Mouse (Mus musculus): ENCODE measurements at regions not wholly inside any gene's neighbourhood (a gene's known extent, or its start where the extent isn't known, plus 50 kb on each side); places are given as distances from the start of the nearest gene placed in this dataset.

DNA sequence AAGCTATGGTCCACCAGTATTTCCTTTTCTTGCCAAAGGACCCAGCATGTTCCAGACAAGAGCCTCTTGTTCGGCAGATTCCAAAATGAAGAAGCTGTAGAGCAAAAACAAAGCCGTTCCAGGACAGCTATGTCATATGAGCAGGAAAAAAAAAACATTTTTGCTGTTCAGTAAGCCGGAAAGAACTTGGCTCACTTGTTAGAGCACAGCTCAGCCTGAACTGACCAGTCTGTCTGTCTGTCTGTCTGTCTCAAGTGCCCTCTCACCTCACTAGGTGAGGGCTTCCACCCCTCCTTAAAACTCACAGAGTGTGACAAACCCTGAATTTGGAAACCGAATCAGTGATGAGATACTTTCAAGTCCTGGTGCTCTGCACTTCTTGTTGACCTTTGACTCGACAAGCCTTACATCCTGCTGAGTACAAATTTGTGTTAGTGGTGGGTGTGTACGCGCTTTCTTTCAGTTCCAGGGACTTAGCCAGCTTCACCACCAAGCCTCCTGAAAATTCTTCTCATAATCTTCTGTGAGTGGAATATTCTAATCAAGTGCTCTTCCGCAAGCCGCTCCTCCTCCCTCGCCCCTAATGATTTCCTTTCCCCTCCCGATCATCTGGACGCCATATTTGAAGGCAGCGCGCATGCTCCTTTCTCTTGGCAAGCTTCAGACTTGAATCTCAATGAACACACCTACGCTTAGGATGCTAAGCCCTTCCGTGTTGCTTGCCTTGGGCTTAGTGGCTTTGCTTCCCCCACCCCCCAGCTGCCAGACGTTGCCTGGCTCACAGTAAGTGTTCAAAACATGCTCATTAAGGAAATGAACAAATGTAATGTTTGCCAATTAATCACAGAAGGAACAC lies 560.9 kb downstream of the Tox3 start:
- Histone ChIP-seq H3K27ac (replicated peaks) (no peak overlapping the region), H3K36me3 (no peaks in the 10 kb centered on the region), H3K4me3 (0 out of 2 replicates have a peak overlapping the region, but pooled peaks have one; percentile 4), H3K9me3 (no peaks in the 10 kb centered on the region), H3K4me1 (peaks cover 21% of the 10 kb centered on the region), H3K9ac (replicated peaks) (no peak overlapping the region), H3K4me2 (replicated peaks) (peak overlapping the region; percentile 28), H3K27me3 (peaks cover 9% of the 10 kb centered on the region)
- 55% methylated on average over 17 of the region's 17 CpGs for WGBS
- ATAC-seq (replicated peaks) = no peak

DNA sequence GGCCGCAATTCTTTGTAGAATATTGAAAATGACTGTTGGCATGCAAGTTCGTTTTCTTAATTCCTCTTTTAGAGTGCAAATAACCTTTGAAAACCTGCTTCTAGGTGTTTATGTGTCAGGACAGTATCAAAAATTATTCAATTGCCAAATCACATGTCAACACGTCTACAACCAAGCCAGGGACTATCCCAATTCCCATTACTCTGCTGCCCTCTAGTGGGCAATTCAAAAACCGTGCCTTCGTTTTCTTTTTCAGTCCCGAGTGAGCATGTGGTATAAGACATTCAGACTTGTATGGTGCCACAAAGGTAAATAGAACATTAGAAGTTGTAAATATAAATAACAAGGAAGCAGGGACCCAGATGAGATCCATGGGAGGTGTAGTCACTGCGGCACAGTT lies 563.1 kb downstream of the Tox3 start:
- Histone ChIP-seq H3K9me3 (no peaks in the 10 kb centered on the region), H3K27me3 (peaks cover 9% of the 10 kb centered on the region), H3K4me1 (peaks cover 21% of the 10 kb centered on the region), H3K9ac (replicated peaks) (no peak overlapping the region), H3K27ac (replicated peaks) (no peak overlapping the region), H3K4me3 (no peak overlapping the region), H3K4me2 (replicated peaks) (no peak overlapping the region), H3K36me3 (no peaks in the 10 kb centered on the region)
- 13% methylated on average over 7 of the region's 7 CpGs for WGBS
- ATAC-seq (replicated peaks) = peak; percentile 68; the same call in 1 of the 2 replicates

DNA sequence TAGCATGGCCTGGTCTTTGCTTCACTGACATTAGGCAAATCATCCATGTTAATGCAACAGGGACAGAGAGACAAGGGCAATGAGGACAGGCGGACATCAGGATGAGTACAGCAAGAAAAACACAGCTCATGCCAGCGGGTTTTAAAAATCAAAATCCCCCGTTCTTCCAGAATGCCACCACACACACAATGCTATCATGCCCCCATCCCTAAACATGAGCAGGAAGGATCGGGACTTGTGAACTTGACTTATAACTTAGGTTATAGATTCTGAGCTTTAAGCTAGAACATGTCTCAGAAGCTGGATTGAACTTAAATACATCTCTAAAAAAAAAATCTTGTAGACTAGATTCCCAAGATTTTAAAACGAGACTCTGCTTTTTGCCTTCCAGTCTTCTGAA lies 564.8 kb downstream of the Tox3 start:
- H3K9ac ChIP-seq (replicated peaks) = no peak overlapping the region
- H3K4me2 ChIP-seq (replicated peaks) = no peak overlapping the region
- ATAC-seq (replicated peaks) = no peak
- peaks cover 21% of the 10 kb centered on the region for H3K4me1 ChIP-seq
- H3K27me3 ChIP-seq = peaks cover 9% of the 10 kb centered on the region
- 72% methylated on average over 5 of the region's 5 CpGs for WGBS
- no peak overlapping the region for H3K4me3 ChIP-seq
- H3K9me3 ChIP-seq = no peaks in the 10 kb centered on the region
- H3K27ac ChIP-seq (replicated peaks) = no peak overlapping the region
- no peaks in the 10 kb centered on the region for H3K36me3 ChIP-seq

DNA sequence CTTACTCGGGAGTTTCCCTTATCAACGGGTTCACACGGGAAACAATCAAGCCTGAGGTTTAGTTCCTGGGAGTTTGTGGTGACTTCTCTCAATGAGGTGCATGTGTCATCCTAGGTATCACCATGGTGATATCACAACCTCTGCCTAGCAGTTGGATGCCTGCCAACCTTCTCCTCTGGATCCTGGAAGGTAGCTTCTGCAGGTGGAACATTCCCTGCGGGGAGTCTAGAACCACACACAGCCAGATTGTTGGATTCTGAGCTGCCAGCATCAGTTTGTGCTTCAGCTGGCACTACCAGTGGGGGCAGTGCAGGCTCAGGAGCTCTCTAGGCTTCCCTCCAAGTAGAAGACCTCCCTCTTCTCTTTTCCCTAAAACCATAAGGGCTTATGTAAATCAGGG lies 581.8 kb downstream of the Tox3 start:
- no peaks in the 10 kb centered on the region for H3K9me3 ChIP-seq
- H3K9ac ChIP-seq (replicated peaks) = no peak overlapping the region
- no peak overlapping the region for H3K27ac ChIP-seq (replicated peaks)
- H3K4me2 ChIP-seq (replicated peaks) = no peak overlapping the region
- WGBS = 66% methylated on average over 4 of the region's 4 CpGs
- H3K4me1 ChIP-seq = no peaks in the 10 kb centered on the region
- no peaks in the 10 kb centered on the region for H3K36me3 ChIP-seq
- H3K27me3 ChIP-seq = no peaks in the 10 kb centered on the region
- no peak for ATAC-seq (replicated peaks)
- H3K4me3 ChIP-seq = no peak overlapping the region

DNA sequence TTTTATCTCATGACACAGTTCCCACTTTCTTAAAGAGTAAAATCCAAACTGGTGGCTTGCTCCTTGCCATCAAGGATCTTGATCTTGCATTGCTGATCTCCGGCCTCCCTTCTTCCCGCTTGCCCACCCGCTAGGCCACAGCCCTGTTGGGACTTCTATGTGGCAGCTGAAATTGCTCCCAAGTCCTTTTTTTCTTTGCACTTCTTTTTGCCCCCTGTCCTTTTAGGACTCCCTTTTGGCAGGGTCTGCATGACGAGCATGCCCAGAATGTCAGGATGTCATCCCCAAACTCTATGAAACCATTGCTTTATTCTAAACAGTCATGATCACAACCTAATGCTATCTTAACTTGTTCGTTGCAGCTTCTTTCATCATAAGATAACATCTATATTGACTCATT lies 588.6 kb downstream of the Tox3 start:
- WGBS = 92% methylated on average over 5 of the region's 5 CpGs
- peaks cover 13% of the 10 kb centered on the region for H3K27me3 ChIP-seq
- ATAC-seq (replicated peaks) = no peak

DNA sequence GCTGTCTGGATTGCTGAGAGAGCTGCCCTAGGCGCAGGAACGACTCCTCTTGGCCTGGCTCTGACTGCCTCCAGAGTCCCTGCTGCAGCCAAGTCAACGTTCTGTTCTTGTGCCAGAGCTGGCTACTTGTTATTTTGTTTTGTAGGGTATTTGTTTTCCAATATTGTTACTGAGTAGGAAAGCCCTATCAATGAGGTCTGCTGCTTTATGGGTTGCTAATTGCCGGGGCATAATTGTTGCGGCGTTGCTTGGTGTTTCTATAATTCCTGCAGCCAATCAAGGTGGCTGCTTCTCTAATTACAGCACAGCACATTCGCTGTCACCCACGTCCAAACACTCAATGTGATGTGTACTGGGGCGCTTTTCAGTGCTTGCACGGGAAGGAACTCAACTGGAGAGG lies 589.4 kb downstream of the Tox3 start:
- Histone ChIP-seq H3K9ac (replicated peaks) (no peak overlapping the region), H3K27me3 (peaks cover 14% of the 10 kb centered on the region), H3K4me1 (peaks cover 22% of the 10 kb centered on the region), H3K27ac (replicated peaks) (no peak overlapping the region), H3K9me3 (no peaks in the 10 kb centered on the region), H3K36me3 (no peaks in the 10 kb centered on the region), H3K4me3 (no peak overlapping the region), H3K4me2 (replicated peaks) (no peak overlapping the region)
- peak; percentile 46; the same call in 1 of the 2 replicates for ATAC-seq (replicated peaks)
- 12% methylated on average over 10 of the region's 10 CpGs for WGBS

More for the DNA sequence above, 588.6 kb downstream of the Tox3 start:
- Histone ChIP-seq H3K4me2 (replicated peaks) (no peak overlapping the region), H3K9ac (replicated peaks) (no peak overlapping the region), H3K9me3 (no peaks in the 10 kb centered on the region), H3K36me3 (no peaks in the 10 kb centered on the region), H3K4me1 (peaks cover 22% of the 10 kb centered on the region), H3K27ac (replicated peaks) (no peak overlapping the region), H3K4me3 (no peak overlapping the region)

DNA sequence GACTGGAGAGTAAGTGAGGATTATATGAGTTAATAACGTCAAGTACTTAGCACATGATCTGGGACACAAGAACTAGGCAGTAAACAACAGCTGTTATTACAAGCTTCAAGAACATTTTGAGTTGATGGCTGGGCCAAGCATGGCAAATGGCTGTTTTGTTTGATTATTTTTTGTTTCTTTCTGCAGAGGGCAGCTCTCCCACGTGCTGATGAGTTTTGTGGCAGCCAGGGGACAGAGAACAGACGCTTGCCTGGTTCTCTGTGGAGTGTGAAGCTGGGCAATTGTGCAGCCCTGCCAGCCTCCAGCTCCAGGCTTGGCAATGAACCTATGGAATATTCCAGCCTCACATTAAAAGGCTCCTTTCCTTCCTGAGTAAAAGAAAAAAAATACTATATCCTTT lies 592.2 kb downstream of the Tox3 start:
- Histone ChIP-seq H3K4me1 (peaks cover 22% of the 10 kb centered on the region), H3K36me3 (no peaks in the 10 kb centered on the region), H3K27me3 (peaks cover 21% of the 10 kb centered on the region), H3K9me3 (no peaks in the 10 kb centered on the region), H3K4me2 (replicated peaks) (no peak overlapping the region), H3K9ac (replicated peaks) (no peak overlapping the region), H3K27ac (replicated peaks) (0 out of 2 replicates have a peak overlapping the region, but pooled peaks have one; percentile 5), H3K4me3 (no peak overlapping the region)
- WGBS = 32% methylated on average over 3 of the region's 3 CpGs
- ATAC-seq (replicated peaks) = peak; percentile 77

DNA sequence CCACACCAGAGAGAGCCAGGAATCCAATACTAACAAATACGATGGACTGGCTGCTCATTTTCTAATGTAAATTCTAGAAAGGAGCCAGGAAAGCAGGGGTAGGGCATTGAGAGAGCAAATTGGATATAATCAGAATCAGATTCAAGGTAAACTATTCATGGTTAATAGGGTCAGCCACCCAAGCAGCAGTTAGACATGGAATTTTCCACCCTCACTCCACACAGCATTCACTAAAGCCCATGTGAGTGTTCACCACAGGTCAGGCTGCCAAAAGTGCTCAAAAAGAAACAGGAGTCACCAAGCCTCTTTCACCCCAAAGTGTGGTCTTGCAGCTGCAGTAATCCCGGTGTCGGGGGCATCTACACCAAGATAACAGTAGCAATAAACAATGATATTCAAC lies 596.9 kb downstream of the Tox3 start:
- Histone ChIP-seq H3K9ac (replicated peaks) (no peak overlapping the region), H3K36me3 (no peaks in the 10 kb centered on the region), H3K4me2 (replicated peaks) (no peak overlapping the region), H3K4me3 (no peak overlapping the region), H3K4me1 (peaks cover 5% of the 10 kb centered on the region), H3K9me3 (no peaks in the 10 kb centered on the region), H3K27me3 (peaks cover 15% of the 10 kb centered on the region), H3K27ac (replicated peaks) (no peak overlapping the region)
- no peak for ATAC-seq (replicated peaks)
- 88% methylated on average over 3 of the region's 3 CpGs for WGBS

DNA sequence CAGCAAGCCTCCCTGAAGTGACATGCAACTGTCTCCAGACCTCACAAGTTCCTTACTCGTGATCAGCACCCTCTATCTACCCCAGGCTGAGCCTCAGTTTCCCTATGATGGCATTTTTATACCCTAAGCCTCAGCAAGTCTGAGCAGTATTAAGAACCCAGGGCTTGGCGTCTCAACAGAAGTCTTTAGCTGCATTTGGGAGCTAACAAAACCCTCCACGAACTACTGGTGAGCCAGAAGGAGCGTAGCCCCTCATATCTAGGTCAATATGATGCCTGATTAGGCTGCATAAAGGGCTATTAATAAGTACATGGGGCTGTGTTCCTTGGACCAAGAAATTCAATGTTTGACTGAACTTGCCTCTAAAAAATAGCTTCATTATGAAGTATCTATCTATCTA lies 600.4 kb downstream of the Tox3 start:
- Histone ChIP-seq H3K4me3 (no peak overlapping the region), H3K9ac (replicated peaks) (no peak overlapping the region), H3K27ac (replicated peaks) (no peak overlapping the region), H3K4me1 (peaks cover 10% of the 10 kb centered on the region), H3K27me3 (peaks cover 10% of the 10 kb centered on the region; the same call in 1 of the 2 replicates), H3K36me3 (no peaks in the 10 kb centered on the region), H3K4me2 (replicated peaks) (no peak overlapping the region), H3K9me3 (no peaks in the 10 kb centered on the region)
- 82% methylated on average over 4 of the region's 4 CpGs for WGBS
- ATAC-seq (replicated peaks) = no peak

DNA sequence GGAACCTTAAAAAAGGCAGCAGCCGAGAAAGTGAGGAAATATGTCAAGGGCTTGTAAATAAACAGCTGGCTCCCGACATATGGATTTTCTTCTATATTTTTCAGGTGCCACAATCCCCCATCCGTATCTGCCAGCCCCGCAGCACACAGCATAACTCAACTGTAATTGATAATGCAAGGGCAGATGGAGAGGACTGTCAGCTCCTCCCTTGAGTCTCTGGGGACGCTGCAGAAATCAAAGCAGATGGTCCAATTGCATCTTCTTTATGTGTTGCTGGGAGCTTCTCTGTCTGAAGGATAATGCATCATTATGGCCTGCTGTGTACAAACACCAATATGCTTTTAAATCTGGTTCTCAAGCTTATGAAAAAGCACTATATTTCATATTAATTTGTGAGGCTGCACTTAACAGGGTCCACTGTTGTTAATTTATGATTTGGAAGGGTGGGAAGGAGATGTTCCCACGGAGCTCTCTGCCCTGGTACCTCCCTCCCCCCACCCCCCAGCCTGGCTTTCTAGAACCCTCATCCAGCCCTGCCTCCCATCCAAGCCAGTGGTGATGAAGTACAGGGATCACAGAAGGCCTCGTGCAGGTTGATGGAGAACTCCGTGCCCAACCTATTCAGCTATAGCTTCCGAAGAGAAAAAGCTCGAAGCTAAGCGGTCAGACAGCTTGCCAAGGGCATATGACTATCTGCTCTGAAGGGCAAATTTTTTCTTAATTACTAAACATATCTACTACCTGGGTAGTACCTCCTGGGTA lies 603.7 kb downstream of the Tox3 start:
- H3K27ac ChIP-seq (replicated peaks) = no peak overlapping the region

DNA sequence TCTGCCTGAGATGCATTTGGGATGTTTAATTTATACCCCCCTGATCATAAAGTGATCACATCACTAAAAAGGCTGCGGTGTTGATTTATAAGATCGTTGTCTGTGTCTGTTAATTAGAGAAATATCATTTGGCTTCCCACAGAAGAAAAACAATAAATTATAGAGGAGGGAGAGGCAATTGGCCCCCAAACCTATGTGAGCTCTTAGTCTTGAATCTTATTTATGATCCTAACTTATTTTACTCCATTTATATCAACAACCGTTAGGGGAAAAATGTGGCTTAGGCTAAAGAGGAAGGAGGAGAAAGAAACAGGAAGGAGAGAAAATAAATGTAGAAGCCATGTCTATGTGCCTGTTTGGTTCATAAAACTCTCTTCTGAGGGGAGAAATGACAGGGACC lies 609.5 kb downstream of the Tox3 start:
- 87% methylated on average over 3 of the region's 3 CpGs for WGBS

More for the DNA sequence above, 603.7 kb downstream of the Tox3 start:
- WGBS = 65% methylated on average over 11 of the region's 11 CpGs
- peak; percentile 71 for ATAC-seq (replicated peaks)
- Histone ChIP-seq H3K36me3 (no peaks in the 10 kb centered on the region), H3K27me3 (no peaks in the 10 kb centered on the region; the same call in 1 of the 2 replicates), H3K4me3 (no peak overlapping the region), H3K9me3 (no peaks in the 10 kb centered on the region), H3K9ac (replicated peaks) (no peak overlapping the region), H3K4me2 (replicated peaks) (no peak overlapping the region), H3K4me1 (peaks cover 10% of the 10 kb centered on the region)

DNA sequence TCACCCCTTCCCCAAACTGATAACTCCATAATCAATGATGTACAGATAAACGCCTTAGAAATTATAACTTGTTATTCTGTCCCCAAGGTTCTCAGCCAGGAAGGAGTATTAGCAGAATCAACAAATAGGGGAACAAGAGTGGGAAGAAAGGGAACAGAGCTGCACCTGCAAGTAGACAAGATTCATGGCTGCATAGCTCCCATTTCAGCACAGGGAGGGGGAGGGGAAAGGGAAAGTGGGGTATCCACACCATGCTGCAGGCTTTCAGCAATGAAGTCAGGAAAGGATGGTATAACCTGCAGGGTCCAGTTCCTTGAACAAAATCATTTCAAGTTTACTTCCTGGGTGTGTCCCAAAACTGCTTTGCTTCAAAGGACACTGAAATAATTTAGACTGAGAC lies 610.5 kb downstream of the Tox3 start:
- WGBS = 93% methylated on average over 1 of the region's 1 CpGs

More for the DNA sequence above, 609.5 kb downstream of the Tox3 start:
- no peak overlapping the region for H3K4me3 ChIP-seq
- no peak overlapping the region for H3K9ac ChIP-seq (replicated peaks)
- no peak for ATAC-seq (replicated peaks)
- H3K9me3 ChIP-seq = no peaks in the 10 kb centered on the region
- H3K27me3 ChIP-seq = no peaks in the 10 kb centered on the region
- no peaks in the 10 kb centered on the region for H3K36me3 ChIP-seq
- no peak overlapping the region for H3K4me2 ChIP-seq (replicated peaks)
- no peak overlapping the region for H3K27ac ChIP-seq (replicated peaks)
- no peaks in the 10 kb centered on the region for H3K4me1 ChIP-seq

More for the DNA sequence above, 610.5 kb downstream of the Tox3 start:
- Histone ChIP-seq H3K4me1 (no peaks in the 10 kb centered on the region), H3K4me3 (no peak overlapping the region), H3K9me3 (no peaks in the 10 kb centered on the region), H3K36me3 (no peaks in the 10 kb centered on the region), H3K4me2 (replicated peaks) (no peak overlapping the region), H3K27me3 (no peaks in the 10 kb centered on the region), H3K27ac (replicated peaks) (no peak overlapping the region), H3K9ac (replicated peaks) (no peak overlapping the region)
- no peak for ATAC-seq (replicated peaks)

Data from forebrain, embryonic 15.5 days (tissue).